Mouse (Mus musculus) splenic B cell, adult 2 months (primary cell): ENCODE data around the gene Itga5.
A peak's percentile ranks its signal among the peaks of the same experiment; 100 is the strongest.

Experiments
- DNase-seq: peaks from one replicate; pipeline ENCODE4 v3.0.0-alpha.2; 2011; ENCODE audit warnings: low read depth, low spot score
- H3K27me3 ChIP-seq: 2 replicates; pipeline ENCODE4 v1.6.1; 2012; ENCODE audit warnings: mild to moderate bottlenecking, low read length, moderate library complexity, mixed read lengths; ENCODE audit not compliant: control insufficient read depth, poor library complexity, insufficient read depth, severe bottlenecking
- H3K36me3 ChIP-seq: 2 replicates; pipeline ENCODE4 v1.6.1; 2012; ENCODE audit warnings: mild to moderate bottlenecking, low read length, moderate library complexity, mixed read lengths; ENCODE audit not compliant: control insufficient read depth, poor library complexity, insufficient read depth, severe bottlenecking

The Itga5 gene

DNA sequence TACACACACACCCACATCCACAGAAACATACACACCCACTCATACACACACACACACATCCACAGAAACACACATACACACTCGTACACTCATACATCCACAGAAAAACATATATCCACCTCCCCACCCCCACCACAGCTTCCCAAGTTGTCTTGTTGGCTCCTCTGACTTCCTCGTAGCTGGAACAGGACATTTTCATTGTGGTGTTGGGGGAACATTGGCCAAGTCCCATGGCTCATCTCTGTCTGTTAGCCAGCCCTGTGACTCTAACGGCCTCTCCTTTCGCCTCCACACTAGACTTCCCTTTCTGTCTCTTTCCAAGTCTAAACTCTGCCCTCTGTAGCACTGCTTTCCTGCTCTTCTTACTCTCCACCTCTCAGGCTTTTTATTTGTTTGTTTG, 8.7 kb downstream of the Itga5 start:
- no peak for DNase-seq
- Histone ChIP-seq H3K27me3 (no peaks in the 10 kb centered on the region), H3K36me3 (no peaks in the 10 kb centered on the region)

DNA sequence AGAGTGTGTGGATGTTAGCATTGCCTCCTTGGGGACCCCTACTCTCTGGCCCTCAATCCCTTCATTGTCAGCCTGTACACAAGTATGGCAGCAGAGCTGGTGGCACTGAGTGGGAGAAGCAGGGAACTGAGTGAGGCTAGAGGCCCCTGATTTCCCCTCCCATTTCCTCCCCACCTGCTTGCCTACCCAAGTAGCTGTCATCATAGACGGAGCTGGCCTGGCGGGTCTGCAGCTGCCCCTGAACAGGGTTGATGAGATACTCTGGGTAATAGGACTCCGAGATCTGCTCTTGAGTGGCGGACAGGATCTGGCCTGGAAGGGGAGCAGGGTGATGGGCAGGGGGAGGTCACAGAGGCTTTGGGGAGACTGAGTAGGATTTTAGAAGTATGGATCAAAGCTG, 10.4 kb downstream of the Itga5 start:
- DNase-seq, result no peak
- Histone ChIP-seq H3K36me3 (no peaks in the 10 kb centered on the region), H3K27me3 (no peaks in the 10 kb centered on the region)

- DNase-seq, result no peak
- H3K36me3 ChIP-seq, result no peaks in the 10 kb centered on the region
- H3K27me3 ChIP-seq, result no peaks in the 10 kb centered on the region
Observed at GRCm38 (mm10) chr15:103355420-103355819, 11.1 kb downstream of the Itga5 start.

GRCm38 (mm10) chr15:103354690-103355089, 11.9 kb downstream of the Itga5 start:
- no peak for DNase-seq
- H3K36me3 ChIP-seq, result no peaks in the 10 kb centered on the region
- H3K27me3 ChIP-seq, result no peaks in the 10 kb centered on the region

DNA sequence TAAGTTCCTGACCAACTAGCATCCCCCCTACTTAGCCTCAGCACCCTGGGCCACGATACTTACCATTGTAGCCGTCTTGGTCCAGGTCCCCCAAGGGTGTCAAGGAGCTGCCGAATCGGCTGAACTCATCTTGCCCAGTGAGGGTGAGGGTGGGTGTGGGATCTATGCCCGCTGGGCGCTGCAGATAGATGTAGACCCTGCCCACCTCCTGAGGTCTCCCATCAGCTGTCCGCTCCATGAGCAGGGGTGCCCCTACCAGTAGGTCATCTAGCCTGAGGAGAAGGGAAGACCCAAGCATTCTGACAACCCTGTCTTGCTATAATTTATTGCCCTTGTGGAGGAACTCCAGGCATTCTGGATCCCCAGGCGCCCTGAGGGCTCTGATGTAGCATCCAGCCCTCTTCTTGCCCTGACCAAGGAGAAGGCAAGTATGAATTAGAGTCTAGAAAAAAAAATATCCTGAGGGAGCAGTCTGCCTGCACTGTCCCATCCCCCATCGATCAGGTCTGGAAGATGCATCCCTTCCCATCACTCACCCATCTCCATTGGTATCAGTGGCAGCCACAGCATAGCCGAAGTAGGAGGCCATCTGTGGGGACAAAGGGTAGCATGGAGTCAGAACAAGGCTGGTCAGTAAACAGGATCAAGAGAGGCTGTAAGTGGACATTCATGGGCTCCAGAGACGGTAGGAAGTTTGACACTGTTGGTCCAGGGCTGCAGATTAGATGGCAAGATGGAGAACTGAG, 12.9 kb downstream of the Itga5 start:
- Histone ChIP-seq H3K36me3 (no peaks in the 10 kb centered on the region), H3K27me3 (no peaks in the 10 kb centered on the region)
- DNase-seq, result no peak

GRCm38 (mm10) chr15:103352856-103353255, 13.7 kb downstream of the Itga5 start:
- H3K36me3 ChIP-seq, result no peaks in the 10 kb centered on the region
- peak; percentile 78 for DNase-seq
- no peaks in the 10 kb centered on the region for H3K27me3 ChIP-seq

DNA sequence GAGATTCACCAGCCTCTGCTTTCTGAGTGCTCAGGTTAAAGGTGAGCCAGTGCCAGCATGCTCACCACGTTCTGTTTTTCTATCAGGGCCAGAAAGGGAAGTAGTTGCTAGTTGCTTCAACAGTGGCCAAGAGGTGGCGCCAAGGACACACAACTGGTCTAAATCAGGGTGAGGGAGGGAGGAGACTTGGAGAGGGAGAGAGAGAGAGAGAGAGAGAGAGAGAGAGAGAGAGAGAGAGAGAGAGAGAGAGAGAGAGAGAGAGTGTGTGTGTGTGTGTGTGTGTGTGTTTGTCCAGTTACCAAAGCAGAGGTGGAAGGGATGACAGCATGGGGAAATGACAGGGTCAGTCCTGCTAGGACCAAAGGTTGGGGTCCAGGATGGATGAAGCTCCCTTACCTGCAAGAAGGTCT, 19.3 kb downstream of the Itga5 start:
- peak; percentile 89 for DNase-seq
- Histone ChIP-seq H3K27me3 (no peaks in the 10 kb centered on the region), H3K36me3 (no peaks in the 10 kb centered on the region)

DNA sequence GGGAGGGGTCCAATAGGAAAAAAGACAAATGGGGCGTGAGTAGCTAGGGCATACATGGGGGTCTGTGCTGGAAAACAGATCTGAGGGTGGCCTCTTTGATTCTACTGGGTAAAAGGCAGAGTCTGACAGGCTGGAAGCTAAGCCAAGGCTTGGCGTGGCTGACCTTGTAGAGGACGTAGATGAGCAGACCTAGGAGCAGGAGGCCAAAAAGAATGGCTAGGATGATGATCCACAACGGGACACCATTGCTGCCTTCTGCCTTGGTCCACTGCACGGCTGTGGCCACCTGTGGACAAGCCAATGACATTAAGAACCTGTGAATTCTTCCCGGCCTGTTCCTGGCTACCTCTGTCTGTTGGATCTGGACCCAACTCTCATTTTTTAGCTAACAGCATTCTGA, 20.8 kb downstream of the Itga5 start:
- DNase-seq, result no peak
- Histone ChIP-seq H3K36me3 (no peaks in the 10 kb centered on the region), H3K27me3 (no peaks in the 10 kb centered on the region)

DNA sequence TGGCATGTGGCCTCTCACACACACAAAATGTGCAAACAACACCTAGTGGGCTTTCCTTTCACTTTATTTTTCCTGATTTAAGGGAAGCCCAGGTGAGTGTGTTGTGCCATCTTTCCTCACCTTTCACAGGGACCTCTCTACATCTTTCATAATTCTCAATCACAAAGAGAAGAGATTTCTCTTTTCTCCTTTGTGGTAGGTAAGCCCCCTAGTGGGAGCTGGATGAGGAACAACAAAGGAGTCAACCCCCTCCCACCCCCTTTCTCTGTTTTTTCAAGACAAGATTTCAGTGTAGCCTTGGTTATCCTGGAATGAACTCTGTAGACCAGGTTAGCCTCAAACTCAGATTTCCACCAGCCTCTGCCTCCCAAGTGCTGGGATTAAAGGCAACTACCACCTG, 23.0 kb downstream of the Itga5 start:
- H3K27me3 ChIP-seq, result no peaks in the 10 kb centered on the region
- DNase-seq, result no peak
- H3K36me3 ChIP-seq, result no peaks in the 10 kb centered on the region

DNA sequence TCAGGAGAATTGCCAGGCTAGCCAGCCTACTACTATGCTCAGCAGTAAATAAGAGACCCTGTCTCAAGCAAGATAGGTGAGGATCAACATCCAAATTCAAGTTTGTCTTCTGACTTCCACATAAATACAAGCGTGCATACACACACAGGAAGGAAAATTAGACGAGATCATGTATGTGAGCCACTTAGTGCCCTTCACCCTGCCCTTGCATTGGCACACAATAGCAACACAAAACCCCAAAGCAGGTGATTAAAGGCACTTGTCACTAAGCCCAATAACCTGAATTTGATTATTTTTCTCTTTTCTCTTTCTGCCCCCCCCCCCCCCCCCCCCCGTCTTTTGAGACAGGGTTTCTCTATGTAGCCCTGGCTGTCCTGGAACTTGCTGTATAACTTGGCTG, 23.6 kb downstream of the Itga5 start:
- Histone ChIP-seq H3K36me3 (no peaks in the 10 kb centered on the region), H3K27me3 (no peaks in the 10 kb centered on the region)
- DNase-seq, result no peak

GRCm38 (mm10) chr15:103342415-103342814, 24.1 kb downstream of the Itga5 start:
- no peaks in the 10 kb centered on the region for H3K27me3 ChIP-seq
- DNase-seq, result peak; percentile 92
- H3K36me3 ChIP-seq, result no peaks in the 10 kb centered on the region

DNA sequence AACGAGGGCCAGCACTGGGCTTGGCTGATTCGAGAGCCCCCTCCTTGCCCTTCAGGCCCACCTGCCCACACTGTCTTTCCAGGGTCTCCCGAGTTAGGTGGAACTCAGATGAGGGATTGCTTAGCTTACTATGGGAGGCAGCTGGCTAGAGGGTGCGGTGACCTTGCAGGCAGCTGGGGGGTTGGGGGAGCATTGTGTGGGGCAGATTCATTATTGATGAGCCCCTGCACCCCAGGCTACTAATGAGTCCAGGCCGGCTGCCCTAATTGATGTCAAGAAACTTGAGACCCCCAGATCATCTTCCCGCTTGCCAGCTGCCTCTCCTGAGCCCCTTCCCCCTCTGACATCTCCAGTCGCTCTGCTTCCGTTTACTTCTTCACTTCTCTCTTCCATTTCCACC, 25.0 kb downstream of the Itga5 start:
- Histone ChIP-seq H3K36me3 (no peaks in the 10 kb centered on the region), H3K27me3 (no peaks in the 10 kb centered on the region)
- DNase-seq, result no peak

GRCm38 (mm10) chr15:103340786-103341185, 25.8 kb downstream of the Itga5 start:
- no peak for DNase-seq
- Histone ChIP-seq H3K27me3 (no peaks in the 10 kb centered on the region), H3K36me3 (no peaks in the 10 kb centered on the region)

DNA sequence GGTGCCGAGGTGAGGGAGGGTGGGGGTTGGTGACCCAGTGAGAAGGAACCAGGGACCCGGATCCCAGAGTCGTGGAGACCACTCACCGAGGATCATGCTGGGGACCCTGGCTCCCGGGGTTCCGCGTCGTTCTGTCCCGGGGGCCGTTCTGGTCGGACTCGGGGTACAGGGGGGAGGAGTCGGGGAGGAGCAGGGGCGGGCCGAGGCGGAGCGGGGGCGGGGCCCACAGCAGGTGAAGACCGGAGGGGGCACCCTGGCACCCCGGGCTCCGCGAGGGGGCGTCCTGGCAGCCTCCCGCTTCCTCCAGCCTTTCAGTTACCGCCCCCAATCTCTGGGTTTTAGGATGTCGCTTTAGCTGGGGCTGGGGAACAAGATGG, 26.6 kb downstream of the Itga5 start, which contains the start of gene Zfp385a:
Gene Zfp385a (minus strand): TSS at position 133 of the 377 bp plus-strand sequence.
- Histone ChIP-seq H3K27me3 (no peaks in the 10 kb centered on the region), H3K36me3 (no peaks in the 10 kb centered on the region)
- peak; percentile 81 for DNase-seq

DNA sequence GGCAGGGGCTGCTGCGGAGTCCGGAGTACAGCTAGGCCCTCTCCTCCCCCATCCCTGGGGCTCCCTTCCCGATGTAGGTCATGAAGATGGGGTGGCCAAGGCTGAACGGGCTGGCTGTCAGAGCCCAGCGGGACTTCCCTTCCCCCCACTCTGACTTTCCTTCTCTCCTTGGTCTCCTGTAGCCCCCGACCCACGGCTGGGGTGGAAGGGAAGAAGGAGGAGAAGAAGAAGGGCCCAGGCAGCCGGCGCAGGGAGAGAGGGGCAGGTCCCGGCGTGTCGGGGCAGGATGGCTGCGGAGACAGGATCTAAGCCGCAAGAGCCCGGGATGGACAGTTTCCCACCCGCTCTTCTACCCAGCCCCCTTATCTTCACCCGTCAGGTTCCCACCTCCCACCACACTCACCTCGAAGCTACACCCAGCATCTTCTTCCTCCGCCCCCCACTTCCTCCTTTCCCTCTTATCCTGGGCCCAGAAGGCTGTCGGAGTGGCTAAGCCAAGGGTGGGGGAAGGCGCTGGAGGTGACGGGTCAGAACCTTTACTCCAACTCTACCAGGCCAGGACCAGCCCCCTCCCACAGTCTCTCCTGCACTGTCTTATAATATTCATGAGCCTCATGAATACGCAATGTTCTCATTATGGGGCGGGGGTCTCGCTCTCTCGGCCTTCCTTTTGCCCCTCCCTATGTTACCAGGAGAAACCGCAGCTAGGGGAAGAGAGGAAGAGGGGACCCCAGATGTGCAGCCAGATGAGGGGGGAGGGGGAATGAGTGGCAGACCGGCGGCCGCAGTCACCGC, 27.2 kb downstream of the Itga5 start:
- no peak for DNase-seq
- Histone ChIP-seq H3K36me3 (no peaks in the 10 kb centered on the region), H3K27me3 (no peaks in the 10 kb centered on the region)
